Mouse (Mus musculus) small intestine, adult 2 months (tissue): ENCODE measurements at regions not wholly inside any gene's neighbourhood (a gene's known extent, or its start where the extent isn't known, plus 50 kb on each side); places are given as distances from the start of the nearest gene placed in this dataset.

Experiments used
- CTCF ChIP-seq: fragments of 200-500 bp; IDR thresholded peaks from 2 replicates; pipeline ENCODE4 v1.5.1; 2012; ENCODE audit warnings: low read depth, mild to moderate bottlenecking, control low read depth, inconsistent platforms, low read length, moderate library complexity, mixed read lengths; ENCODE audit not compliant: insufficient replicate concordance, insufficient read length; ENCODE audit errors: extremely low read depth
- POLR2A ChIP-seq: fragments of 200-500 bp; IDR thresholded peaks from 2 replicates; pipeline ENCODE4 v1.6.1; 2012; ENCODE audit warnings: low read depth, mild to moderate bottlenecking, control low read depth, inconsistent platforms, low read length, moderate library complexity

DNA sequence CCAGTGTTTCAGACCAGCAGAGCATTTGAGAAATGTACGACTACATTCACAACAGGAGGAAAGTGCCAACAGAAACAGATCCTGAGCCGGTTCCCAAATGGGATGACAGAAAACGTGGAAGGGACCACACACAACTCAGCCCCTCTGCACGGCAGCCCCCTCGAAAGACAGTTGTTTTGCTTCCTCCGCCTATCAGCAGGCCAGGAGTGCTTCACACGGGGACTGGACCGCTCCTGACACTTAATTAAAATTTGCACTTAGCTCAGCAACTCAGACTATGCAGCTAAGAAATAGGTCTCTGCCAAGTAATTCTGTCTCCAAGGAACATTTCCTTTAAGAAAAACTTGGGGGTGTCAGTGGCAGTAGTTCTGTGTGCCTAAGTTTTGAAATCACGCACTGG is 157.6 kb upstream of the Cep162 start:
- TF ChIP-seq CTCF (no peak), POLR2A (no peak)
